Mouse (Mus musculus) olfactory bulb, adult 2 months (tissue): Measurements from ENCODE around the gene Lrfn4. TPM values are rescaled to one million over a fixed set of nuclear protein-coding genes. Genes with fewer than 3 reads are reported as not detected.

Source experiments
- H3K27ac ChIP-seq: fragments of 200-500 bp; 2 replicates; pipeline ENCODE4 v1.5.1; 2012; ENCODE audit warnings: low read depth, low read length; ENCODE audit not compliant: insufficient read depth
- H3K4me1 ChIP-seq: fragments of 200-500 bp; 2 replicates; pipeline ENCODE4 v1.6.1; 2012; ENCODE audit warnings: low read length; ENCODE audit not compliant: control insufficient read depth, insufficient read depth
- H3K4me3 ChIP-seq: fragments of 200-500 bp; 2 replicates; pipeline ENCODE4 v1.5.1; 2012; ENCODE audit warnings: mild to moderate bottlenecking, low read depth, low read length, moderate library complexity; ENCODE audit not compliant: insufficient read depth
- CTCF ChIP-seq: fragments of 200-500 bp; IDR thresholded peaks from 2 replicates; pipeline ENCODE4 v1.5.1; 2012; ENCODE audit warnings: low read depth, mild to moderate bottlenecking, low read length, moderate library complexity; ENCODE audit not compliant: insufficient read depth
- POLR2A ChIP-seq: fragments of 200-500 bp; IDR thresholded peaks from 2 replicates; pipeline ENCODE4 v1.6.1; 2012; ENCODE audit warnings: mild to moderate bottlenecking, low read depth, low read length, moderate library complexity; ENCODE audit not compliant: insufficient read depth
- WGBS: fragments of 180-500 bp; shearing (Covaris S2); methylation state at CpG from one replicate; pipeline ENCODE4 v1.1.7; 2018; 5-methylcytosine and 5-hydroxymethylcytosine counted together
- polyA plus RNA-seq: library from polyadenylated mRNA; stranded (reverse); fragments of >200 nt; gene quantifications from 2 replicates; pipeline ENCODE4 v1.2.4, GENCODE M21; 2012; ENCODE audit warnings: low replicate concordance; ENCODE audit not compliant: missing spikeins, insufficient read depth, insufficient read length

Gene Lrfn4
- polyA plus RNA-seq, 1 experiment, result not detected

- TF ChIP-seq CTCF (no peak), POLR2A (no peak)
- Histone ChIP-seq H3K4me3 (no peak overlapping the region), H3K27ac (no peak overlapping the region), H3K4me1 (peaks cover 9% of the 10 kb centered on the region)
- WGBS, result 69% methylated on average over 8 of the region's 8 CpGs
Measured at GRCm38 (mm10) chr19:4572467-4572866, 43.0 kb downstream of the Lrfn4 start.

DNA sequence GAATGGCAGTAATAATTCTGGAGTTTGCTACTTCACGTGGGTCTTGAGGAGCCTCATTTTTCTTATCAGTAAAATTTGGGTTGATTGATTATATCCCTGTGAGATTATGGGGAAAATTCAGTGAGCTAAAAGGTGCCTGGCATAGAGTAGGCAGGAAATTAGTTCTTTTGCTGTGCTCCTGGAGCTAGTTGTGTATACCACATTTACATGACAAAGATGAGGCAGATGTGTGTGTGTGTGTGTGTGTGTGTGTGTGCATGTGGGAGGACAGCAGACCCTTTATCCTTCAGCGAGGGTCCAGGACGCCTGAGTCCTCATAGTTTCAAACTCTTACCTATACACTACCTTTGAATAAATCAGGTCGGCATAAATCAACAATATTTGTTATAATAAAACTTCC, 43.4 kb downstream of the Lrfn4 start:
- no peak overlapping the region for H3K4me3 ChIP-seq
- H3K4me1 ChIP-seq, result peaks cover 9% of the 10 kb centered on the region
- TF ChIP-seq CTCF, result no peak
- no peak for TF ChIP-seq POLR2A
- WGBS, result 49% methylated on average over 4 of the region's 4 CpGs
- H3K27ac ChIP-seq, result no peak overlapping the region

DNA sequence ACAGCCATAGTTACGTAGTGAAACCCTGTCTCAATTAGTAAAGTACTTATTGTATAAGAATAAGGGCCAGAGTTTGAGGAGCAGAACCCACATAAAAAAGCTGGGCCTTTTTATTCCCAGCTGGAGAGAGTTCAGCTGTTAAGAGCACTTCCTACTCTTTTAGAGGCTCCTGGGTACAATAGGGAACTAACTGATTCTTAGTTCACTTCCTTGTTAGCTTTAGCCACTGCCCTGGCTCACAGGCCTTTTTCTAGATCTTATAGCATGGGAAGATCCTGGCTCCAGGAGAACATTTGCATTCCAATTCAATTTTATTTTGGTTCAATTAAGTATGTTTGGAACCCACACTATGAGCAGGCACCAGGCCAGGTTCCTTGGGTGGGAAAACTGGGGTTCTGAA, 43.8 kb downstream of the Lrfn4 start:
- H3K4me1 ChIP-seq, result peaks cover 9% of the 10 kb centered on the region
- 80% methylated on average over 1 of the region's 1 CpGs for WGBS
- no peak overlapping the region for H3K4me3 ChIP-seq
- H3K27ac ChIP-seq, result no peak overlapping the region
- TF ChIP-seq POLR2A, result no peak
- no peak for TF ChIP-seq CTCF

DNA sequence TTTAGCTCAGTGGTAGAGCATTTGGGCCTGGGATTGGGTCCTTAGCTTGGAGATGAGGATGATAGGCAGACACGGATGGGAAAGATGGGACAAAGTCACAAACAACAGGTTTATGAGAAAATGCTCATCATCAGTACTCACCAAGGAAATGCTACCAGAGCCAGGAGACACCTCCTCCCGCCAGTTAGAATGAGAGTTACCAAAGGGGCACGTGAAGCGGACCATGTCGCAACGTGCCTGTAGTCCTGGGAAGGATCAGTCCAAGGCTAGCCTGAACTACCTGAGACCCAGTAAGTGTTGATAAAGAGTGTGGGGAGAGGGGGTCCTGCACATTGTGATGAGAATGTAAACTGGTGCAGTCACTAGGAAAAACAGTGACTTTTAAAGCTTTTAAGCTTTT, 44.7 kb downstream of the Lrfn4 start:
- WGBS, result 92% methylated on average over 6 of the region's 6 CpGs
- H3K27ac ChIP-seq, result no peak overlapping the region
- TF ChIP-seq CTCF, result no peak
- no peak for TF ChIP-seq POLR2A
- H3K4me1 ChIP-seq, result peaks cover 9% of the 10 kb centered on the region
- no peak overlapping the region for H3K4me3 ChIP-seq

- WGBS, result 69% methylated on average over 11 of the region's 11 CpGs
- no peak for TF ChIP-seq POLR2A
- no peak overlapping the region for H3K27ac ChIP-seq
- peaks cover 9% of the 10 kb centered on the region for H3K4me1 ChIP-seq
- H3K4me3 ChIP-seq, result no peak overlapping the region
Measured at GRCm38 (mm10) chr19:4570237-4570613, 45.2 kb downstream of the Lrfn4 start.

DNA sequence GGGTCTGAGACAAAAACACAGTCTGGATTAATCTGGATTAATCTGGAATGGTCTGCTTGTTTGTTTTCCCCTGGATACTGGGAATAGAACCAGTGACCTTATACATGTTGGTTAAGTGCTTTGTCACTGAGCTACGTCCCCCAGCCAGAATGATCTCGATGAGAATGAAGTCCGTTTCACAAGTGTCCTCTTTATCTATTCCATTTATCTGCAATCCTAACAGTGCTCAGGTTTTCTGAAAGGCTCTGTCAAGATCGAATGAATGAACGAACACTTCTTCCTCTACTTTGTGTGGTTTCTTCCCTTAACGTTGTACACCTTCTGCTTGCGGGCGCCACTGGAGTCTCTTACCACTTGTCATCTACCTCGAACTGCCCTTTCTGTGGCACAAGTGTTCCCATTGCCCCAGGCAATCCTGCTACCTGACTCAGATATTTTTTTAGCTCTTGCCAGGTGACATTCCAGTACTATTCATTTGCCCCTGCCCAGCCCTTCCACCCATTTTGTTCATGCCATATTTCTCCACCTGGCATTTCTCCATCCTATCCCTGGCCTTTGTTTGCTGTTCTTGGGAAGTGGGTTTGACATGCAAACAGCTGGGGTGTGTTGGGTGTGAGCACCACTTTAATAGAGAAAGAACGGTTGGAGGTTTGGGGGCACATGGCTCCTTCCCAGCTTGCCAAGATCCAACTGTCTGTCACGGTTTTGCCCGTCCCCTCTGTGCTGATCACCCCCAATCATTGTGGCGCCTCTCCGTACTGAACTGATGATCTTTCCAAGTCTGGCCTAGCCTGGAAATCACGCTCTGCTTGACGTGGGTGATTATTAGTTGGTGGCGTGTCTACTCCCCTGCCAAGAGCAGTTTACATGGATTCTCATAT, 45.9 kb downstream of the Lrfn4 start:
- WGBS, result 66% methylated on average over 17 of the region's 17 CpGs
- TF ChIP-seq CTCF, result no peak
- TF ChIP-seq POLR2A, result no peak
- no peak overlapping the region for H3K27ac ChIP-seq
- peaks cover 9% of the 10 kb centered on the region for H3K4me1 ChIP-seq
- no peak overlapping the region for H3K4me3 ChIP-seq

- TF ChIP-seq CTCF (no peak), POLR2A (no peak)
- H3K27ac ChIP-seq, result no peak overlapping the region
- WGBS, result 86% methylated on average over 4 of the region's 4 CpGs
- peaks cover 9% of the 10 kb centered on the region for H3K4me1 ChIP-seq
- no peak overlapping the region for H3K4me3 ChIP-seq
Measured at GRCm38 (mm10) chr19:4568832-4569231, 46.6 kb downstream of the Lrfn4 start.

GRCm38 (mm10) chr19:4567665-4568064, 47.8 kb downstream of the Lrfn4 start:
- peaks cover 9% of the 10 kb centered on the region for H3K4me1 ChIP-seq
- H3K27ac ChIP-seq, result no peak overlapping the region
- 63% methylated on average over 2 of the region's 2 CpGs for WGBS
- TF ChIP-seq POLR2A, result no peak
- no peak for TF ChIP-seq CTCF
- no peak overlapping the region for H3K4me3 ChIP-seq

DNA sequence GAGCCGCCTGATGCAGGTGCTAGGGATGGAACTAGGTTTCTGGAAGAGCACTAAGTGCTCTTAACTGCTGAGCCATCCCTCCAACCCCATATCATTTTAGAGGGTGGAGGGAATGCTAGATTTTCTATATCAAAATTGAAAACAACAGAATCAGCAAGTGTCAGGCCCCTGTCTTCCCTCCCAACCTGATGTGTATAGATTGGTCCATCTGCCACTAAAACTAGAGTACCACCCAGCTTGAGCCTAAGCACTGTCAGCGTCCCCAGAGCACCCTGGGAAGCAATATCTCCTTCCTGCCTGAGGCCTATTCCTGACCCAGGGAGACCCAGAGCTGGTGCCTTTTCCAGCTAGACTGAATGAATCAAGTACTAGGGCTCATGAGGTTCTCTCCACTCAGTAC, 48.6 kb downstream of the Lrfn4 start:
- WGBS, result 88% methylated on average over 2 of the region's 2 CpGs
- TF ChIP-seq CTCF (no peak), POLR2A (no peak)
- H3K4me1 ChIP-seq, result peaks cover 9% of the 10 kb centered on the region

GRCm38 (mm10) chr19:4565678-4566077, 49.8 kb downstream of the Lrfn4 start:
- WGBS, result 96% methylated on average over 5 of the region's 5 CpGs
- H3K4me1 ChIP-seq, result peaks cover 6% of the 10 kb centered on the region

More for the DNA sequence above, 48.6 kb downstream of the Lrfn4 start:
- Histone ChIP-seq H3K27ac (no peak overlapping the region), H3K4me3 (no peak overlapping the region)

More at GRCm38 (mm10) chr19:4565678-4566077, 49.8 kb downstream of the Lrfn4 start:
- Histone ChIP-seq H3K4me3 (no peak overlapping the region), H3K27ac (no peak overlapping the region)
- no peak for TF ChIP-seq CTCF
- TF ChIP-seq POLR2A, result no peak

Other genes with a start within 250 kb of the Lrfn4 start
- gene Kdm2a, start 217.4 kb downstream of the Lrfn4 start, polyA plus RNA-seq, result 282 TPM in 1 of 2 replicates, not detected in the other
- gene Rhod, start 176.2 kb downstream of the Lrfn4 start, polyA plus RNA-seq, result not detected in 2 replicates
- not detected in 2 replicates for gene Syt12, start 138.2 kb downstream of the Lrfn4 start, polyA plus RNA-seq
- not detected in 2 replicates for gene 2010003K11Rik, start 117.1 kb downstream of the Lrfn4 start, polyA plus RNA-seq
- gene Pcx, start 105.2 kb downstream of the Lrfn4 start, polyA plus RNA-seq, result not detected in 2 replicates
- not detected in 2 replicates for gene Rce1, start 10.0 kb upstream of the Lrfn4 start, polyA plus RNA-seq
- not detected in 2 replicates for gene Gm960, start 83.0 kb upstream of the Lrfn4 start, polyA plus RNA-seq
- 60.8 TPM in 1 of 2 replicates, not detected in the other for gene Sptbn2, start 95.5 kb upstream of the Lrfn4 start, polyA plus RNA-seq
- not detected in 2 replicates for gene Rbm4b, start 140.8 kb upstream of the Lrfn4 start, polyA plus RNA-seq
- 103 TPM in 1 of 2 replicates, not detected in the other for gene Rbm4, start 178.2 kb upstream of the Lrfn4 start, polyA plus RNA-seq
- not detected in 2 replicates for gene Gm21992, start 195.9 kb upstream of the Lrfn4 start, polyA plus RNA-seq
- not detected in 2 replicates for gene Rbm14, start 196.0 kb upstream of the Lrfn4 start, polyA plus RNA-seq
- gene Ccs, start 223.7 kb upstream of the Lrfn4 start, polyA plus RNA-seq, result not detected in 2 replicates
- gene Ccdc87, start 223.7 kb upstream of the Lrfn4 start, polyA plus RNA-seq, result not detected in 2 replicates
- gene Ctsf, start 239.5 kb upstream of the Lrfn4 start, polyA plus RNA-seq, result not detected in 2 replicates